Mouse (Mus musculus) C2C12 (cell line): ENCODE measurements around the gene Sort1. TPM values are rescaled to one million over a fixed set of nuclear protein-coding genes. Genes with fewer than 3 reads are reported as not detected.

Experiments
- H3K27me3 ChIP-seq: one replicate; pipeline ENCODE4 v1.6.1; 2011; ENCODE audit not compliant: control insufficient read depth, insufficient read depth, insufficient read length
- H3K36me3 ChIP-seq: one replicate; pipeline ENCODE4 v1.6.1; 2011; ENCODE audit not compliant: control insufficient read depth, insufficient read depth
- H3K4me3 ChIP-seq: one replicate; pipeline ENCODE4 v1.5.1; 2011; ENCODE audit warnings: mild to moderate bottlenecking, control low read depth; ENCODE audit not compliant: poor library complexity, insufficient read depth, severe bottlenecking
- H3K79me2 ChIP-seq: one replicate; pipeline ENCODE4 v1.6.1; 2011; ENCODE audit not compliant: control insufficient read depth, insufficient read depth
- H3K79me3 ChIP-seq: one replicate; pipeline ENCODE4 v1.6.1; 2011; ENCODE audit warnings: low read depth, control low read depth
- H3ac ChIP-seq: one replicate; pipeline ENCODE3; 2011; ENCODE audit warnings: low read depth; ENCODE audit not compliant: control insufficient read depth, insufficient read length
- CEBPB ChIP-seq: IDR thresholded peaks from one replicate; pipeline ENCODE4 v1.6.1; 2011; ENCODE audit warnings: low read depth, mild to moderate bottlenecking, control low read depth, moderate library complexity
- CTCF ChIP-seq: IDR thresholded peaks from one replicate; pipeline ENCODE4 v1.5.1; 2011; ENCODE audit not compliant: control insufficient read depth, insufficient read depth, insufficient read length
- FOSL1 ChIP-seq: IDR thresholded peaks from one replicate; pipeline ENCODE4 v1.8.0; 2011; ENCODE audit warnings: mild to moderate bottlenecking, low read length; ENCODE audit not compliant: poor library complexity, insufficient read depth, severe bottlenecking
- MAX ChIP-seq: IDR thresholded peaks from one replicate; pipeline ENCODE4 v1.6.1; 2011; ENCODE audit warnings: mild to moderate bottlenecking, control low read depth
- MYOD1 ChIP-seq: IDR thresholded peaks from one replicate; pipeline ENCODE4 v1.6.1; 2011; ENCODE audit warnings: low read depth; ENCODE audit not compliant: control insufficient read depth, insufficient read length
- MYOG ChIP-seq: IDR thresholded peaks from one replicate; pipeline ENCODE4 v1.6.1; 2011; ENCODE audit not compliant: control insufficient read depth, insufficient read length; ENCODE audit errors: extremely low read depth
- USF1 ChIP-seq: IDR thresholded peaks from one replicate; pipeline ENCODE4 v1.6.1; 2011; ENCODE audit warnings: low read depth, mild to moderate bottlenecking, control low read depth, moderate library complexity
- polyA plus RNA-seq: library from polyadenylated mRNA; unstranded; fragments of >200 nt; fragmentation: generic; extraction: Trizol; gene quantifications from one replicate; pipeline ENCODE4 v1.2.1, GENCODE M21; 2012; ENCODE audit warnings: missing spikeins

Gene Sort1
- polyA plus RNA-seq, 1 experiment: 0.41 TPM

- no peaks in the 10 kb centered on the region for H3K36me3 ChIP-seq
- no peaks in the 10 kb centered on the region for H3K79me3 ChIP-seq
- TF ChIP-seq FOSL1 (no peak), CEBPB (no peak), CTCF (no peak), USF1 (no peak), MYOD1 (no peak), MAX (no peak)
Measured at GRCm38 (mm10) chr3:108328441-108328841, 44.6 kb downstream of the Sort1 start.

GRCm38 (mm10) chr3:108330812-108331211, 46.9 kb downstream of the Sort1 start:
- Histone ChIP-seq H3K79me3 (no peaks in the 10 kb centered on the region), H3K4me3 (no peak overlapping the region), H3K79me2 (no peaks in the 10 kb centered on the region), H3ac (no peak overlapping the region), H3K27me3 (peaks cover 21% of the 10 kb centered on the region), H3K36me3 (no peaks in the 10 kb centered on the region)
- TF ChIP-seq CTCF (no peak), MYOD1 (no peak), USF1 (no peak), FOSL1 (no peak), CEBPB (no peak), MYOG (no peak), MAX (no peak)

More at GRCm38 (mm10) chr3:108328441-108328841, 44.6 kb downstream of the Sort1 start:
- H3K4me3 ChIP-seq: no peak overlapping the region
- no peak overlapping the region for H3ac ChIP-seq
- no peaks in the 10 kb centered on the region for H3K79me2 ChIP-seq
- peaks cover 17% of the 10 kb centered on the region for H3K27me3 ChIP-seq

- Histone ChIP-seq H3K4me3 (no peak overlapping the region), H3K79me2 (no peaks in the 10 kb centered on the region), H3K36me3 (no peaks in the 10 kb centered on the region), H3ac (no peak overlapping the region), H3K79me3 (no peaks in the 10 kb centered on the region), H3K27me3 (peaks cover 45% of the 10 kb centered on the region)
- TF ChIP-seq MAX (no peak), USF1 (no peak), CEBPB (no peak), MYOG (no peak)
Measured at GRCm38 (mm10) chr3:108336878-108337277, 53.0 kb downstream of the Sort1 start.

- H3K36me3 ChIP-seq: no peaks in the 10 kb centered on the region
- H3ac ChIP-seq: no peak overlapping the region
- H3K27me3 ChIP-seq: peaks cover 46% of the 10 kb centered on the region
- no peaks in the 10 kb centered on the region for H3K79me3 ChIP-seq
- no peaks in the 10 kb centered on the region for H3K79me2 ChIP-seq
- TF ChIP-seq CEBPB: no peak
- TF ChIP-seq MYOD1: no peak
- TF ChIP-seq CTCF: no peak
- TF ChIP-seq USF1: no peak
- TF ChIP-seq MAX: no peak
- TF ChIP-seq MYOG: no peak
- no peak for TF ChIP-seq FOSL1
- no peak overlapping the region for H3K4me3 ChIP-seq
Measured at GRCm38 (mm10) chr3:108341040-108341439, 57.2 kb downstream of the Sort1 start.

GRCm38 (mm10) chr3:108342185-108342584, 58.3 kb downstream of the Sort1 start:
- peaks cover 45% of the 10 kb centered on the region for H3K27me3 ChIP-seq
- H3K79me3 ChIP-seq: no peaks in the 10 kb centered on the region
- H3K79me2 ChIP-seq: no peaks in the 10 kb centered on the region
- no peak overlapping the region for H3K4me3 ChIP-seq
- TF ChIP-seq CEBPB: no peak
- no peak for TF ChIP-seq USF1
- TF ChIP-seq MYOD1: no peak
- TF ChIP-seq MAX: no peak
- TF ChIP-seq CTCF: no peak
- no peak for TF ChIP-seq MYOG
- no peak for TF ChIP-seq FOSL1
- H3ac ChIP-seq: no peak overlapping the region
- H3K36me3 ChIP-seq: no peaks in the 10 kb centered on the region

GRCm38 (mm10) chr3:108345855-108346254, 62.0 kb downstream of the Sort1 start:
- Histone ChIP-seq H3K4me3 (no peak overlapping the region), H3ac (no peak overlapping the region), H3K36me3 (no peaks in the 10 kb centered on the region), H3K79me3 (no peaks in the 10 kb centered on the region), H3K79me2 (no peaks in the 10 kb centered on the region), H3K27me3 (peaks cover 53% of the 10 kb centered on the region)
- TF ChIP-seq MYOG (no peak), MYOD1 (no peak), MAX (no peak), CTCF (no peak), USF1 (no peak), FOSL1 (no peak), CEBPB (no peak)
